Mouse (Mus musculus) lung, adult 2 months (tissue): ENCODE results near the gene Parp9.
"Not testable (repeated sequence)": the region's sequence is repeated elsewhere in the genome, so short reads cannot be mapped to it uniquely, and the experiment has no call there.

Source experiments
- CTCF ChIP-seq: fragments of 200-500 bp; IDR thresholded peaks from 2 replicates; pipeline ENCODE4 v1.5.1; 2011; ENCODE audit warnings: mild to moderate bottlenecking, low read length, control low read depth; ENCODE audit not compliant: insufficient read depth
- POLR2A ChIP-seq: fragments of 200-500 bp; IDR thresholded peaks from 2 replicates; pipeline ENCODE4 v1.6.1; 2011; ENCODE audit warnings: low read depth, mild to moderate bottlenecking, control low read depth, low read length, borderline replicate concordance; ENCODE audit errors: extremely low read depth

GRCm38 (mm10) chr16:35978450-35978849 is 40.2 kb downstream of the Parp9 start, which contains the start of gene Kpna1:
- TF ChIP-seq POLR2A, CTCF: not testable (repeated sequence)
